Mouse (Mus musculus) cortical plate, adult 2 months (tissue): ENCODE measurements around the gene Ubtd2. TPM values are rescaled to one million over a fixed set of nuclear protein-coding genes. Genes with fewer than 3 reads are reported as not detected.

Source experiments
- H3K27ac ChIP-seq: fragments of 200-500 bp; 2 replicates; pipeline ENCODE4 v1.5.1; 2012; ENCODE audit warnings: low read length, control low read depth, inconsistent platforms; ENCODE audit not compliant: insufficient read depth
- H3K4me1 ChIP-seq: fragments of 200-500 bp; 2 replicates; pipeline ENCODE4 v1.6.1; 2011; ENCODE audit warnings: low read length; ENCODE audit not compliant: control insufficient read depth, insufficient read depth
- H3K4me3 ChIP-seq: fragments of 200-500 bp; 2 replicates; pipeline ENCODE4 v1.5.1; 2011; ENCODE audit warnings: mild to moderate bottlenecking, low read length, control low read depth; ENCODE audit not compliant: insufficient read depth
- CTCF ChIP-seq: fragments of 200-500 bp; IDR thresholded peaks from 2 replicates; pipeline ENCODE4 v1.5.1; 2011; ENCODE audit warnings: mild to moderate bottlenecking, control low read depth, low read length; ENCODE audit not compliant: insufficient read depth; ENCODE audit errors: extremely low read depth
- POLR2A ChIP-seq: fragments of 200-500 bp; IDR thresholded peaks from 2 replicates; pipeline ENCODE4 v1.6.1; 2011; ENCODE audit warnings: mild to moderate bottlenecking, low read length, control low read depth; ENCODE audit not compliant: insufficient read depth; ENCODE audit errors: extremely low read depth
- polyA plus RNA-seq: library from polyadenylated mRNA; depleted of rRNA; stranded (reverse); fragments of >200 nt; gene quantifications from 2 replicates; pipeline ENCODE4 v1.2.3, GENCODE M21; 2012

The Ubtd2 gene
- polyA plus RNA-seq, 1 experiment = 31.8 TPM

DNA sequence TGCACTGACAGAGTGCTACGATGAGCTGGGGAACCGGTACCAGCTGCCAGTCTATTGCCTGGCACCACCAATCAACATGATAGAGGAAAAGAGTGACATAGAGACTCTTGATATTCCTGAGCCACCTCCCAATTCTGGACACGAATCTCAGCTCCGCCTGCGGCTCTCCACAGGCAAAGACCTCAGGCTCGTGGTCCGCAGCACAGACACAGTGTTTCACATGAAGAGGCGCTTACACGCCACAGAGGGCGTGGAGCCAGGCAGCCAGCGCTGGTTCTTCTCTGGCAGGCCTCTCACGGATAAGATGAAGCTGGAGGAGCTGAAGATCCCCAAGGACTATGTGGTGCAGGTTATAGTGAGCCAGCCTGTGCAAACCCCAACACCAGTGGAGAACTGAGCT, 60.9 kb downstream of the Ubtd2 start:
- Histone ChIP-seq H3K4me1 (peaks cover 7% of the 10 kb centered on the region), H3K4me3 (no peak overlapping the region), H3K27ac (no peak overlapping the region)
- TF ChIP-seq CTCF (no peak), POLR2A (no peak)

DNA sequence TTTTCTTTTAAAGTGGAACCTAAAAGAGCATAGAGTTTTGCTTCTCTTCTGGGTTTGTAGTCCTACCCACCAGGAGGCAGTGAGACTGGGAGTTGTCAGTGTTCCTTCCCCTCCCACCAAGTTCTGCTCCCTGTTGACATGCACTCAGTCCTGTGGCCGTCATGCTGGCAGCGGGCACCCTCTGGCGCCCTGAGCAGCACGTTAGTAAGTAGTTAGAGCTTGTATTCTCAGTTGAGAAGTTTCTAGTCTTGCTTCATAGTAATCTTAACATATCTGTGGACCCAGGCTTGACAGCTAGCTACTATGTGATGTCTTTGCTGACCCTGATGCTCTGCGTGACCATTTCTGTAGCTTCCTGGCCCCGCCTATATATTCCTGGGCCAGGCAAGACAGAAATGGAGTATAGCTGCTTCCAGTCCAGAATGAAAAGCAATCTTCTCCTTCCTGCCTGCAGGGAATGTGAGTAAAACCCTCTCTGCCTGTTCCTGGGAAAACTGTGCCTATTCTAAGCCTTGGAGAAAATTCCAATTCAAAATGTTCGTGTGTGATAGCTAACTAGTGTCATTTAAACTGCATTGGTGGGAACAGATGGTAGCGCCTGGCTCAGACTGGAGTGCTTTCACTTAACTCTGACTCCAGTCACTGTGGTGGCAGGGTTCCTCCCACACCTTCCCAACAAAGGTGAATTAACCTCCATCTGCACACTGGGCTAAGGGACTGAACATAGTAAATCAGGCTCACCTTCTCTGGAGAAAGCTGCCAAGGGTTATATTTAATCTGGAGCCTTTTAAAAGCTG, 61.9 kb downstream of the Ubtd2 start:
- peaks cover 7% of the 10 kb centered on the region for H3K4me1 ChIP-seq
- TF ChIP-seq CTCF (no peak), POLR2A (no peak)
- H3K4me3 ChIP-seq = no peak overlapping the region
- 0 out of 2 replicates have a peak overlapping the region, but pooled peaks have one; percentile 62 for H3K27ac ChIP-seq

DNA sequence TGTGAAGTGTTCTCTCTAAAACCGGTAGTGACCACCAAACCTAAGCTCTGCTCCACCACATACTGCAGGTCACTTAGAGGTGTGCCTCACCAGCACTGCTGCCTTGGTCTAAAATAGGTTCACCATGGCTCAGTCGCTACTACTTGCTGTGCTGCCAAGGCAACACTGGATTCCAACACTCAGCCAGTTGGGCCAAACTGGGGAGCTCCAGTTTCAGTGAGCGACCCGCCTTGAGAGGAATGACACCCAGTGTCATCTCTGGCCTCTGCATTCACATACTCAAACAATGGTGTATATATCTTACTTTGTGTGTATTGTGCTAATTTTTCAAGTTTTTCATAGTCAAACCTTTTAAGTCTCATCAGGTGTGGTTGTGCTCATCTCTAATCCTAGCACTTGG, 63.6 kb downstream of the Ubtd2 start:
- H3K4me3 ChIP-seq = no peak overlapping the region
- H3K27ac ChIP-seq = no peak overlapping the region
- H3K4me1 ChIP-seq = peaks cover 7% of the 10 kb centered on the region
- no peak for TF ChIP-seq CTCF
- no peak for TF ChIP-seq POLR2A

DNA sequence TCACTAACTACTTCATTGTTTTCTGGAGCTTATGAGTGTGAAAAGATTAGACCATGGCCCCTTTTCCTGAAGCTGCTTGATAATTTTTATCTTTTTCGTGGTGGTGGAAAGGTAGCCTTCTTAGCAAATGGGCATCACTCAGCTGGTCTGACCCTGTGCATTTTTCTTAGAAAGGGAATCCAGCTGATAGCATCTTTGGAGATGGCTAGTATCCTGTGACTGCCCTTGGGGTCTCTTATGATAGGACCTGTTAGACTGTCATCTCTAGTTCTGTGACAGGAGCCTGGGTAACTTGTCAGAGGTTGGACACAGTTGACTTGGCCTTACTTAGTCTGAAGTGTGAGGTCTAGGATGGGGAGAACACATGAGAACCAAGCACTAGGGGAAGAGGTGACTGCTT, 64.2 kb downstream of the Ubtd2 start:
- no peak overlapping the region for H3K4me3 ChIP-seq
- no peak overlapping the region for H3K27ac ChIP-seq
- peaks cover 7% of the 10 kb centered on the region for H3K4me1 ChIP-seq
- TF ChIP-seq CTCF (no peak), POLR2A (no peak)

DNA sequence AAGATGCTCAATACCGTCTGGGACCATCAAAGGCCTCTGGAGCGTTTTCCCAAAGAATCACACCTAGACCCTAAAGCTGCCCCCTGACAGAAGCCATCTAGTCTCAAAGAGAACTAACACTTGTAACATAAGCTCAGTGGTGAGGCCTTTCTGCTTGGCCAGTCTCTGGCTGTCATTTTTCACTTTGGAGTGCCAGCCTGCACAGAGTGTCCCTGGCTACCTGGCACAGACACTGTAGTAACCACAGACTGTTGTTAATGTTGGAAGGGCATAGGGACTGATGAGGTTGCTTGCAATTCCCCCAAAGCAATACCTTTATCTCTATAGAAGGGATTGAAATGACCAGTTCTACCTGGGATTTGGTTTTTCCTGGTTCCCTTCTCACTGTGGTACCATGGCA, 66.1 kb downstream of the Ubtd2 start:
- Histone ChIP-seq H3K27ac (no peak overlapping the region), H3K4me1 (peaks cover 7% of the 10 kb centered on the region), H3K4me3 (no peak overlapping the region)
- TF ChIP-seq POLR2A (no peak), CTCF (no peak)

DNA sequence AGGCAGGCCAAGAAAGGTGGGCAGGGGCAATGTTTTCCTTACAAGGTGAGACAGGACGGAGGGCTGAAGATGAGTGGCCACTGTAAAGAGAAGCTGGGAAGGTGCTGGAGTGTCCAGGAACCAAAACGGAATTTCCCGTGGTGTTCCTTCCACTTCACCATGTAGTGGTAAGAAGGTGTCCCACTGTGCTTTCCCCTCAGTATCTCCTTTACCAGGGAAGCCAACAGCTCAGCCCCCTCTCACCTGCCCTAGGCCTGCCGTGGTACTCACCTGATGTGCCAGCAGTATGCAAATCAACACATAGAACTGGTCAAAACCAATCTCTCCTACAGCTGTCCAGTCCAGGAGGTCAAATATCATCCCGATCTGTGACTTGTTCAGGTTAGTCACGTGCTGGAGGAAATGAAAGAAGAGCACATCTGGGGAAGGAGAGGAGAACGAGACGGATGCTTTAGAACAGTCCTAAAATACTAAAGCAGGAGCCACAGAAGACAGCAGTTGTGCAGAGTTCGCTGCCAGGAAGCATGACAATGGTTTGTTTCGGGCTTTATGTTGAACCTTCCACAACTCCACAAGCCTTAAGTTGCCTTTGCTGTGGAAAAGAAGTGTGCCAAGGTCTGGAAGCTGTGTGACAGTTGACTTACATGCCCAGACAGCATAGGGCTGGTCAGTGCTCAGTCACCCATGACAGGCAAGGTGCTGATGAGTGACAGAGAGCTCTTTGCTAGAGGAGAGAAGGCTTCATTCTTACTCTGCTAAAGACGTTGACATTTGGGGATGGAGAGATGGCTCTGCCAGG, 69.2 kb downstream of the Ubtd2 start:
- H3K4me3 ChIP-seq = no peak overlapping the region
- no peak overlapping the region for H3K27ac ChIP-seq
- H3K4me1 ChIP-seq = no peaks in the 10 kb centered on the region
- no peak for TF ChIP-seq CTCF
- TF ChIP-seq POLR2A = no peak

DNA sequence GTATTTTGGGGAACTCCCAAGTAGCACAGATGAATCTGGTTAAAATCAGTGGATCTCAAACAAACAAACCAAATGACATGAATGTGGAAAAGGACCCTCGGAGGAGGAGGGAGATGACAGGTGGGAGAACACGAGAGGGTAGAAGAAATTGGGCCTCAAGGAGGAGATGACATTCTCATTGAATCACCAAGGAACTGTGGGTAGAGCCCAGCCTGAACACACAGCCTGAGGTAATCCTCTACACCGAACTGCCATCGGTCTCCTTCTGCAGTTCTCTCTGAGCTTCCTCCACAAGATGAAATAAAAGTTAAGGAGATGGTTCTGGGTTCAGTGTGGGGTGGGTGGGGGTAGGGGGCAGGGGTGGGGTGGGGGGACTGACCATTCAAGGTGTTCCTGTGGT, 71.8 kb downstream of the Ubtd2 start:
- Histone ChIP-seq H3K4me3 (no peak overlapping the region), H3K27ac (no peak overlapping the region), H3K4me1 (no peaks in the 10 kb centered on the region)
- TF ChIP-seq CTCF (no peak), POLR2A (no peak)

DNA sequence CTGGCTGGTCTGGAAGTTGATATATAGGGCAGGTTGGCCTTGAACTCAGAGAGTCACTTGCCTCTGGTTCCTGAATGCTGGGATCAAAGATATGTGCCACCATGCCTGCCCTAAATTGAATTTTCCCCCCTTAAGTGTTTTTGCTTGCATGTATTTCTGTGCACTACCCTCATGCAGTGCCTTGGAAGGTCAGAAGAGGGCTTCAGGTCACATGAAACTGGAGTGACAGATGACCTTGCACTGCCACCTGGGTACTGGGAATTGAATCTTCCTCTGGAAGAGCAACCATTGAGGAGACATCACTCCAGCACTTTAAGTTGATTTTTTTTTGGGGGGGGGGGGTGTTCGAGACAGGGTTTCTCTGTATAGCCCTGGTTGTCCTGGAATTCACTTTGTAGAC, 75.0 kb downstream of the Ubtd2 start:
- H3K27ac ChIP-seq = no peak overlapping the region
- H3K4me1 ChIP-seq = peaks cover 2% of the 10 kb centered on the region; the same call in 1 of the 2 replicates
- no peak overlapping the region for H3K4me3 ChIP-seq
- TF ChIP-seq CTCF = no peak
- no peak for TF ChIP-seq POLR2A

DNA sequence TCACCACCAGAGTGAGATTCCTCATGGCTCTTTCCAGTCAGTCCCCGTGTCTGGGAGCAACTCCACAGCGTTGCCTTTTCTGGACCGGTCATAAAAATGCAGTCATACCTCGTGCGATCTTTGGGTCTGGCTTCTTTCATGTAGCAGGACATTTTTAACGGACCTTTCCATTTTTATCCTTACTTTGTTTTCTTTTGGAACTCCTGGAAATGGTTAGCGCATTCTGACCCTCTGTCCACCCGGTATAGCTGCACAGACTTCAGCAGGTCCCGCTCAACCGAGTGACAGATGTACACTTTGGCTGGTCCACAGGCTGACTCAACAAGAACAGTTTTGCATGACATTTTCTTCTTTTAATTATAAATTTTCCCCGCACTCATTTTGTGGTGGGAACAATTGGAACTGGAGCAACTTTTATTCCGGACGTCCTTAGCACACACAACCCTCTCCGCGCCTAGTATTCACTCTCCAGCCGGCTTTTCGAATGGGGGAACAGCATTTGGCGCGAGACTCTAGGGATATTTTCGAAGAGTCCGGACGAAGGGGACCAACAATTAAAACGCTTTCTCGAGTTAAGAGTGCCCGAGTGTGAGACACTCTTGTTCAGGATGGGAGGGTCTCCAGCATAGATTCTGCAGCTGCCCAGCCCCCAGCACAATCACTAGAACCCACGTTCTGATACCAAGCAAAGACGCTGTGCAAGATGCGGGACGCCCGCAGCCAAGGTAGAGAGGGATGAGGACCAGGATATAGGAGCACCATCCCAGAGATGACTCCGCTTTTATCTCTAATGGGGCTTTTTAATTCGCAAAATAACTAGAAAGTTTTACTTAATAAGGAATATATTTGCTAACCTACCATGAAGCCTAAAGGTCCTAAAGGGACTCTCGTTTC, 76.9 kb downstream of the Ubtd2 start, which contains the start of gene Efcab9:
Gene Efcab9 (minus strand): TSS at position 211 of the 894 bp plus-strand sequence.
- H3K4me3 ChIP-seq = peak within 1 kb of the TSS; percentile 66
- no peak within 1 kb of the TSS for H3K27ac ChIP-seq
- peaks cover 3% of the 10 kb centered on the region; the same call in 1 of the 2 replicates for H3K4me1 ChIP-seq
- TF ChIP-seq POLR2A = no peak
- no peak for TF ChIP-seq CTCF
